Mouse (Mus musculus): ENCODE data around the gene Magt1. TPM values are rescaled to one million over a fixed set of nuclear protein-coding genes. Genes with fewer than 3 reads are reported as not detected.
A peak's percentile ranks its signal among the peaks of the same experiment; 100 is the strongest.
"Not testable (repeated sequence)": the region's sequence is repeated elsewhere in the genome, so short reads cannot be mapped to it uniquely, and the experiment has no call there.

The Magt1 gene
- total RNA-seq, 4 experiments from 2014 or later = 38.8 to 55.3 (median 46.9) TPM

DNA sequence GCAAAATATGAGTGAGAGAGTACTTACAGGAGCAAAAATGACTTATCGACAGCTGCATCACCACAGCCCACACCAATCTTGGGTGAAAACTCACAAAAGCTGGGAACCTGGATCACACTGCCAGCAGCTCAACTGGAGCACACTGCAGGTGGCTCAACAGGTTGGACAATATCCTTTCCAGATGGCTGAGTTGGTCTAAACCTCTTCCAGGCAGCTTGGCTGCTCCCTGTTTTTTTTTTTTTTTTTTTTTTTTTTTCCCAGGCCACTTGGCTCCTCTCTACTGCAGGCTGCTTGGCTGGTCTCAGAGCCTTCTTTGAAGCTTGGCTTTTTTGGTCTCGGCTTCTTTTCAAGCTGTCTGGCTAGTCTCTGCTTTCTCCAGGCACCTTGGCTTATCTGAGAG is 57.7 kb downstream of the Magt1 start:
- DNase-seq (ENCODE audit: low spot score) = no peak

DNA sequence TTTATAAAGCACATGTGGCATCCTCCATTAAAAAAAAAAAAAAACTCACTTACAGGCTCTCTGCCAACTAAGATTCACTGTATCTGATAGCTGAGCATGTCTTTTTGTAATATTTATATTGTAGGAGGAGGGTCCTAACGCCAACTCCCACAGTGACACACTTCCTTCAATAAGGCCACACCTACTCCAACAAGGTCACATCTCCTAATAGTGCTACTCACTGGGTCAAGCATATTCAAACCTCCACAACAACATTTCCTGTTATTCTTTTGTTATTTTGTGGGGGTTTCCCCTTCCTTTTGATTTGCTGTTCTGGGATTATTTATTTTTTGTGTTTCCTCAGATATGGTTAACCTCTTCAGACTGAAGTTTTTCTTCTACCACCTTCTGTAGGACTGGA is 65.3 kb downstream of the Magt1 start:
- DNase-seq (ENCODE audit: low spot score) = no peak

GRCm38 (mm10) chrX:105939245-105939644 is 72.5 kb downstream of the Magt1 start:
- no peak for DNase-seq (ENCODE audit: low spot score)

DNA sequence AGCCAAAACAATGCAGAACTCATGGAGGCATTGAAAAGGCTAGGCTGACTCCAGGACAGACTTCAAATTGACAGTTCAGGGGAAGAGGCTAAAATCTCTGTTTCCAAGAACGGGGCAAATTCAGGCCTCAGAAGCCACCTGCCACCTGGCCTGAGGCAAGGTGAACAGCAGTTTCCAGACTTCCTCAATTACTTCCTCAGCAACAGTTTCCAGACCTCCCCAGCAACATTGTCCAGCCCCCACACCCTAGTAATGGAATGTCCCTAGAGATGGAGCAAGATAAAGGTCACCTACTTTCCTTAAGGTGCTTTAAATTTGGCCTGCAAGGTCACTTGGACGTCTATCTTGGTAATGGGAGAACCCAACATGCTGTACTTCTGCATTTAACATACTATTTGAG is 74.0 kb downstream of the Magt1 start:
- DNase-seq (ENCODE audit: low spot score) = no peak

DNA sequence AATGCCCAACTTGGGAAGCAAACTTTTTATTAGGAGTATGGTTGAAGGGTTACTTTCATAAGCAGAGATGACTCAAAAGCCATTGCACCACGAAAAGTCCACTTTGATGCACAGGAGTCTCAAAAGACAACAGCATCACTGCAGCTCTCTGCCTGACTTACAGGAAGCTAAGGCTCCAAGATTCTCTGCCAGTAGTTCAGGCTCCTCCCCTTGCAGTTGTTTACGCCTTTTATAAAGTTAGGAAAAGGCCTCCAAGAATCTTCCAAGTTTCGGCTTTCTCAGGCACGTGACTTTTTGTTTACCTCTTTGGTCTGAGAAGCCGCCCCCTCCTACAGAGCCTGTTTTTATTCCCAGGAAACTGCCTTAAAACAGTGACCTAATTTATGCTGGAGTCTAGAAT is 77.4 kb downstream of the Magt1 start:
- DNase-seq (ENCODE audit: low spot score) = peak; percentile 45

- DNase-seq (ENCODE audit: low spot score) = no peak
Observed at GRCm38 (mm10) chrX:105929478-105930038, 82.1 kb downstream of the Magt1 start.

- DNase-seq (ENCODE audit: low spot score) = peak; percentile 81
Observed at GRCm38 (mm10) chrX:105928861-105929477, 82.7 kb downstream of the Magt1 start, which contains the start of gene Atrx. Atrx (minus strand) TSS chrX:105929403.

DNA sequence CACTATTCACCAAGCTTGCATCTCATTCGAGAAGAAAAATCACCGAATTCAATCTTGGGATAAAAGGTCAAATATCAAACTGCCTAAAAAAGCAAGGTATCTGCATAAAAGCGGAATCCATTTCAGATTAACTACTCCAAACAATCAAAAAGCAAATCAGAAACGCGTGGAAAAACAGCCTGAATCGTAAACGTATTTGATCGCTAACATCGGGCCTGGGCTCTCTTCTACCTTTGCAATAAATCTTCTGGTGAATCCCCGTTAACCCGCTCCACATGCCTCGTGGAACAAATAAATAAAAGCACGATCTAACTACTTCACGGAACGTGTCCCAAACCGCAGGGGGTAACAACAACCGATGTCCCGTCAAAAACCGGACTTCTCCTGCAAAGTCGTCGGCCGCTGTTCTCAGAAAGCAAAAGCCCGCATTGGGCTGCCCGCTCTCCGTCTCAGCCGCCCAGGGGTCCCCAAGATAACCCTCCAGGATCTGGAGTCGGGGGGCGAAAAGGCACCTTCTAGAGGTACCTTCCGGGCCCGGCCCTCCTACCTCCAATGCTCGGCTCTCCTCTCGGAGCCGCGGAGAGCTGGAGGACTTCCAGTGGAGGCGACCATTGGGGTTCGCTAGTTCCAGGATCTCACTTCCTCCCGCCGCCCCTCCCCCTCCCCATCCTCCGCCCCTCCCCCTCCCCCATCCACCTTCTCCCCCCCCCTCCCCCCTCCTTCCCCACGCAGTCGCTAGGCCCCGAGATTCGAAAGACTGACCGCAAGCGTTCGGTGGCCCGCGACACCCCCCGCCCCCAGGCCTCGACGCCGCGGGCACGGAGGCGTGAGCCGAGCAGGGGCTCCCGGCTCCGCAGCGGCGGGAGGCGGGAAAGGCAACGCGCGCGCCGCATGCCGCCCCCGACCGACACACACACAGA is 83.5 kb downstream of the Magt1 start:
- no peak for DNase-seq (ENCODE audit: low spot score)

GRCm38 (mm10) chrX:105926121-105926735 is 85.5 kb downstream of the Magt1 start:
- peak; percentile 18 for DNase-seq (ENCODE audit: low spot score)

DNA sequence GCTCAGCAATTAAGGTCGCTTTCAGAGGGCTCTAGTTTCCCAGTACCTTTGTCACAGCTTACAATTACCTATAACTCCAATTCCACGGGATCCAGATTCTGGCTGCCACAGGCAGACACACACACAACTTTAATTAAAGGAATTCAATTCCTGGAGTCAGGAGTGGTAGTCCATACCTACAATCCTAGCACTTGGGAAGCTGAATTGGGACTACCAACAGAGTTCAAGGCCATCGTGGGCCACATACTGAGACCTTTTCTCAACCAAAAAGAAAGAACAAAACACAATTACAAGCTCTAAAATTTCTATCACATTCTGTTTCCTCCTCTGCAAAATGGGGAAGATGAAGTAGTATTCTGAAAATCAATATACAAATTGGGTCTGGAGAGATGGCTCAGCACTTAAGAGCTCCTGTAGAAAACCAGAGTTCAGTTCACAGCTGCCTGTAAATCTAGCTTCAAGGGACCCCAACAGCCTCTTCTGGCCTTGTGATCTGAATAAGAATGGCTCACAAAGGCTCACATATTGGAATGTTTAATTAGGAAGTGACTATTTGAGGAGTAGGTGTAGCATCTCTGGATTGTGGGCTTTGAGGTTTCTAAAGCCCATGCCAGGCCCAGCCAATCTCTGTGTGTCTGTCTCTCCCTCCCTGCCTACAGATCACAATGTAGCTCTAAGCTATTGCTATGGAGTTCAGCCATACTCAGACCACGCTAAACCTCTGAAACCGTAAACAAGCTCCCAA is 87.2 kb downstream of the Magt1 start:
- DNase-seq (ENCODE audit: low spot score) = no peak

GRCm38 (mm10) chrX:105923896-105924295 is 87.8 kb downstream of the Magt1 start:
- DNase-seq (ENCODE audit: low spot score) = no peak

DNA sequence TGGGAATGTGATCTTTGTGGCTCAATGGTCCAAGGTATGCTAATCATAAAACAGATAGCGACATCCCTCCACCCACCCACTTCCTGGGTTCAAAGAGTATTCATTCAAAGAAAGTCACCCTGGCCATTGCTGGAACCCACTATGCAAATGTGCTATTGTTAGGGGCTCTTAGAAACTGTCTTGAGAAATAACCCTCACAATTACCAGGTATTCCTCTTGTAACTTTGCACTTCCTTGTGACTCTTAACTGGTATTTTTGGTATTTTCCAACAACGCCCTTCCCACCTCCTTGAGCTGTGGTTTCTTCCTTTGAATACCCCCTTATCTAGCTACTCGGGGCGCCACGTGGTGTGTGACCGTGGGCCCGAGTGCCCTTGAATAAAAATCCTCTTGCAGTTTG is 88.7 kb downstream of the Magt1 start:
- DNase-seq (ENCODE audit: low spot score) = not testable (repeated sequence)

GRCm38 (mm10) chrX:105921421-105921820 is 90.3 kb downstream of the Magt1 start:
- DNase-seq (ENCODE audit: low spot score) = no peak

Other genes starting within 250 kb of the Magt1 start
- 10 to 100 TPM; 19.5 to 35.7 (median 26.7) TPM for gene Fgf16, start 247.6 kb downstream of the Magt1 start, total RNA-seq (2022)
- 10 to 100 TPM; 54.3 to 65.2 (median 57.7) TPM for gene Atrx, start 82.5 kb downstream of the Magt1 start, total RNA-seq (2022)
- 1,000 to 10,000 TPM; 1,695 to 2,076 (median 1,892) TPM for gene Cox7b, start 3.8 kb upstream of the Magt1 start, total RNA-seq (2022)
- 1 to 10 TPM; 5.2 to 6.9 (median 6.2) TPM for gene Atp7a, start 15.4 kb upstream of the Magt1 start, total RNA-seq (2022)
- 1 to 10 TPM; 1.1 to 2.2 (median 1.1) TPM for gene Tlr13, start 131.3 kb upstream of the Magt1 start, total RNA-seq (2022)
- gene Pgk1, start 175.2 kb upstream of the Magt1 start, total RNA-seq (2022) = 100 to 1,000 TPM; 423 to 432 (median 428) TPM
- gene Taf9b, start 209.3 kb upstream of the Magt1 start, total RNA-seq (2022) = 10 to 100 TPM in 2 of 4 experiments, 1 to 10 TPM in 2; 7.0 to 12.5 (median 10.6) TPM
- not detected for gene Fnd3c2, start 243.5 kb upstream of the Magt1 start, total RNA-seq (2022)